Mouse (Mus musculus) urinary bladder, postnatal 0 days (tissue): ENCODE measurements around the gene Tmem161b. TPM values are rescaled to one million over a fixed set of nuclear protein-coding genes. Genes with fewer than 3 reads are reported as not detected.

Experiments
- microRNA-seq: library from miRNA; unstranded; fragments of <30 nt; microRNA quantifications from one replicate; pipeline ENCODE4, GENCODE M21; 2016
- polyA plus RNA-seq: library from polyadenylated mRNA; unstranded; fragments of >200 nt; fragmentation: Nextera tagmentation; extraction: Ambion mirVana; gene quantifications from 2 replicates; pipeline ENCODE4 v1.2.1, GENCODE M21; 2015

The Tmem161b gene
- polyA plus RNA-seq: 7.2 and 9.4 TPM in 2 replicates

GRCm38 (mm10) chr13:84221820-84222681, at the start of gene Tmem161b:
Gene Tmem161b (plus strand): TSS chr13:84222296.

Small RNA genes within 50 kb of the gene (microRNA-seq; reads per million reads assigned to microRNA genes)
- not detected for gene Gm24331
